Mouse (Mus musculus) erythroblast, embryonic 14.5 days (primary cell): ENCODE results near the gene G430095P16Rik.

Experiments
- GATA1 ChIP-seq: IDR thresholded peaks from 2 replicates; pipeline ENCODE4 v1.6.1; 2012; ENCODE audit warnings: low read length, inconsistent platforms, mixed read lengths
- TAL1 ChIP-seq: IDR thresholded peaks from 3 replicates; pipeline ENCODE4 v1.6.1; 2012; ENCODE audit warnings: low read length, inconsistent platforms, mixed read lengths

DNA sequence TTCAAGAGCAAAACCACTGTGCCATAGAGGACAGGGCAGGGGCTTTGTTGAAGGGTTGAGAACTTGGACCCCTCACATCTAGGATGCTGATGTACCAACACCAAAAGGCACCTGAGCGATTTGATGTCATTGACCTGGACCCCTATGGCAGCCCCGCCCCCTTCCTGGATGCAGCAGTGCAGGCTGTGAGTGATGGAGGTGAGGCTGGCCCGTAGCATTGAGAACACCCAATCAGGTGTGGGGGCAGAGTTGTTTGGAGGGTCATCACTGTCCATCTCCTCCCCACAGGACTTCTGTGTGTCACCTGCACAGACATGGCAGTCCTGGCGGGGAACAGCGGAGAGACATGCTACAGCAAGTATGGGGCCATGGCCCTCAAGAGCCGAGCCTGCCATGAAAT is 27.7 kb upstream of the G430095P16Rik start:
- TF ChIP-seq GATA1 (no peak), TAL1 (no peak)
